18 mouse cellular contexts compared by ENCODE assay signal in the genomic region with DNA sequence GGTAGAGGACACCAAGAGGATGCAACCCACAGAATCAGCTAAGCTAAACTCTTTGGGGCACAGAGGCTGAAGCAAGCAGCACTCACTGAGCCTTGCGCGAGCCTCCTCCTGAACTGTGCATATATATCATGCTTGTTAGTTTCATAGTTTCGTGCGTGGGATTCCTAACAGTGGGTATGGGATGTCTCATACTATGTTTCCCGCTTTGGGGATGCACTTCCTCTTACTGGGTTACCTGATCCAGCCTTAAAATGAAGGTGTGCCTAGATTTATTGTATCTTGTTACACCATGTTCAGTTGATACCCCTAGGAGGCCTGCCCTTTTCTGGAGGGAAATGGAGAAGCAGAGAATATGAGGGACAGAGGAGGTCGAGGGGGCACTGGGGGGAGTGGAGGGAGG.
"Had no signal": no experiment of that assay in that cellular context is flagged by ENCODE, and none has a peak within 500 bp of the region (broad histone marks: within the 10 kb centered on the region; RNA-seq: fewer than 3 reads in every experiment).

No protein-coding gene starts in this region.

- H3K27me3 ChIP-seq: lung, embryonic 15.5 days; megakaryocyte, embryonic 14.5 days; midbrain, embryonic 13.5 days; midbrain, embryonic 15.5 days; neural tube, embryonic 13.5 days; stomach, embryonic 15.5 days had no signal

- H3K4me2 ChIP-seq: lung, embryonic 15.5 days; midbrain, embryonic 11.5 days; midbrain, embryonic 13.5 days; midbrain, embryonic 15.5 days; neural tube, embryonic 13.5 days; stomach, embryonic 15.5 days had no signal

- ATAC-seq: liver, postnatal 0 days; lung, postnatal 0 days; midbrain, embryonic 13.5 days; midbrain, embryonic 15.5 days had no signal

- H3K9me3 ChIP-seq: lung, embryonic 15.5 days; megakaryocyte, embryonic 14.5 days; midbrain, embryonic 13.5 days; midbrain, embryonic 15.5 days; neural tube, embryonic 13.5 days; stomach, embryonic 15.5 days had no signal

- H3K4me1 ChIP-seq: lung, embryonic 15.5 days; megakaryocyte, embryonic 14.5 days; midbrain, embryonic 13.5 days; midbrain, embryonic 15.5 days; neural tube, embryonic 13.5 days; stomach, embryonic 15.5 days had no signal

- H3K27ac ChIP-seq: lung, embryonic 15.5 days; macrophage; midbrain, embryonic 13.5 days; midbrain, embryonic 15.5 days; neural tube, embryonic 13.5 days; stomach, embryonic 15.5 days; stomach, postnatal 0 days had no signal

- H3K9ac ChIP-seq: liver, postnatal 0 days; lung, embryonic 15.5 days; midbrain, embryonic 13.5 days; midbrain, embryonic 15.5 days; neural tube, embryonic 13.5 days; stomach, embryonic 15.5 days had no signal

- H3K36me3 ChIP-seq: lung, embryonic 15.5 days; midbrain, embryonic 13.5 days; midbrain, embryonic 15.5 days; neural tube, embryonic 13.5 days; stomach, embryonic 15.5 days had no signal

- H3K4me3 ChIP-seq: lung, embryonic 15.5 days; megakaryocyte, embryonic 14.5 days; midbrain, embryonic 13.5 days; midbrain, embryonic 15.5 days; neural tube, embryonic 13.5 days; stomach, embryonic 15.5 days had no signal

- DNase-seq: liver, postnatal 0 days; lung, adult 2 months; lung, postnatal 14 days; lung, postnatal 36 days; right cerebral cortex, postnatal 14 days; thymus, adult 2 months; thymus, postnatal 25 days; thymus, postnatal 4 days had no signal
